Mouse (Mus musculus): ENCODE results near the gene Cdk6. TPM values are rescaled to one million over a fixed set of nuclear protein-coding genes. Genes with fewer than 3 reads are reported as not detected.
A peak's percentile ranks its signal among the peaks of the same experiment; 100 is the strongest.
"Not testable (repeated sequence)": the region's sequence is repeated elsewhere in the genome, so short reads cannot be mapped to it uniquely, and the experiment has no call there.

Cdk6 gene
- polyA plus RNA-seq, 1 experiment from 2014 or later = 51.2 TPM

DNA sequence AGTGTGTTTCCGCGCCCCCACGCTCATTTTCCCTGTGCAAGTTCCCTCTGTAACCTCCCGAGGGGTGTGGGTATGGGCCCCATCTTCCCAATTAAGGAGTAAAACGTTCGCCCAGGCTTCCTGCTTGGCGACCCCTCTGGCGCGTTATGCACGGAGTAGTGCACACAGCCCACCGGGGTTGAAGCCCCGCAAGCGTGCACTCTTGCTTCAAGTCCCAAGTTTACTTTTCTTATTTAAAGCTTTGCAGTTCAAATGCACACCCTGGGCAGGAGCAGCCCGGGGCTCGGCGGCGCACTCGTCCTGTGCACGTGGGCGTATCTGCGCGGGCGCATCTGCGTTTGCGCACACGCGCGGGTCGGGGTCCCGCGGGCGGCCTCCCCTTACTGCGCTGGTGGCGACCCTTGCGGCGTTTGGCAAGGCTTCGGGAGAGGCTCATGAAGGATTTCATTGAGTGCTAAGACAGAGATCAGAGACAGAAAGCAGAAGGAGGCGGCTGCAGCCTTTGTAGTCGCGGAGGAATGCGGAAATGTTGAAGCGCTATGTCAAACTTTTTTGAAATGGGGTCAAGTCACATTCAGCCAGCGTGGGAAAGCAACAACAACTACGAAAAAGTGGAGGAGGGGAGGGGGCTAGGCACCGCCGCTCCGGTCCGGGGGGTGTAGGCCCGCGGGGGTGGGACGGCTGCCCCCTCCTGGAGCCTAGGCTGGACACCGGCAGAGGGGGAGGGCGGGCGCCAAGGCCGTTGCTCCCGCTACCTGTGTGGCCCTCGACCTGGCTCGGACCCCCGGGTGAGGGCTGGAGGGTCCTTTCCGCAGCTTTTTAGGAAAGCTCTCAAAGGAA, 866 bp downstream of the Cdk6 start:
- peak; percentile 8 for ATAC-seq (replicated peaks; ENCODE audit: low FRiP score)
- peak; percentile 79 for DNase-seq (ENCODE audit: low spot score)
- Histone ChIP-seq H3K9ac (ENCODE audit: low read depth, low read length) (peak overlapping the region; percentile 80), H3K4me3 (ENCODE audit: low read depth, low read length) (peak overlapping the region; percentile 74), H3K4me1 (replicated peaks; ENCODE audit: control insufficient read depth, insufficient read depth, low read length) (no peaks in the 10 kb centered on the region), H3K4me2 (peak overlapping the region; percentile 90), H3K36me3 (ENCODE audit: control insufficient read depth, insufficient read depth, low read length) (peaks cover 5% of the 10 kb centered on the region; the same call in 1 of the 2 replicates), H3K27ac (ENCODE audit: low read depth, low read length) (peak overlapping the region; percentile 79), H3K27me3 (replicated peaks; ENCODE audit: control insufficient read depth, insufficient read depth, low read length) (no peaks in the 10 kb centered on the region), H3K9me3 (ENCODE audit: control insufficient read depth, low read length) (no peaks in the 10 kb centered on the region)
- under 1% methylated on average over 58 of the region's 60 CpGs for WGBS

DNA sequence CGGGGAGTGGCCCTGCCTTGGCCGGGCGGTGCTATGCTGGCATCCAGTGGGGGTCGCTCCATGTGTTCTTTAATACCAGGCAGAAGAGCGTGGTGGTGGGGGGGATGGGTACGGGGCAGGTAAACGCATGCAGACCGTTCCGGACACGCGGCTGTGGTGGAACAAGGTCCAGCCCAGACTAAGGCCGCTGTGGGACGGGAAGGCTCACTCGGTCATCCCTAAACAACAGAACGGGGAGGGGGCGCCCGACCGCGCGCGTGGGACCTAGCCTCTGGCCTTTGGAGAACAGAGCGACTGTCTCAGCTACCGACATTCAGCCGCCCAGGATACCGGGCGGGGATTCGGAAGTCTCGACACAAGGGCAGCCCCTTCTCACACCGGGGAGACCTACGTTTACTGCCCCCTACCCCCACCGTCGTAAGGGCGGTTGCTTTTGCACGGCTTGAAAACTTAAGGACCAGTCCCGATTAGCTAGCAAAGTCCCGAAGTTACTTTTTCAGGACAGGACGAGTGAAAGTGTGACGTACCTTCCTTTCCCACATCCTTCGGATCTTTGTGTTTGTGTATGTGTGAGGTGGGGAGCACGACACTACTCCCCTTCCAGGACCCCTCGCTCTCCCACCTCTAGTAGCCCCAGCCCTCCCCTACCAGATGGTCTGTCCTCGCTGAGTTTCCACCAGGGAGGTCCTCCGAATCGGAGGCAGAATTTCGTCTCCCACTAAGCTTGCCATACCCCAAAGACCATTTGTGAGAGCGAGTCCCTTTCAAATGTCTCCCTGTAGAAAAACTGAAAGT, 1.7 kb downstream of the Cdk6 start:
- peak; percentile 67 for ATAC-seq (replicated peaks; ENCODE audit: low FRiP score)
- peak overlapping the region; percentile 79 for H3K27ac ChIP-seq (ENCODE audit: low read depth, low read length)
- H3K36me3 ChIP-seq (ENCODE audit: control insufficient read depth, insufficient read depth, low read length) = peaks cover 5% of the 10 kb centered on the region; the same call in 1 of the 2 replicates
- no peaks in the 10 kb centered on the region for H3K4me1 ChIP-seq (replicated peaks; ENCODE audit: control insufficient read depth, insufficient read depth, low read length)
- WGBS = under 1% methylated on average over 46 of the region's 46 CpGs
- H3K27me3 ChIP-seq (replicated peaks; ENCODE audit: control insufficient read depth, insufficient read depth, low read length) = no peaks in the 10 kb centered on the region
- DNase-seq (ENCODE audit: low spot score) = peak; percentile 62
- H3K4me3 ChIP-seq (ENCODE audit: low read depth, low read length) = peak overlapping the region; percentile 74
- peak overlapping the region; percentile 80 for H3K9ac ChIP-seq (ENCODE audit: low read depth, low read length)
- H3K9me3 ChIP-seq (ENCODE audit: control insufficient read depth, low read length) = no peaks in the 10 kb centered on the region
- peak overlapping the region; percentile 90 for H3K4me2 ChIP-seq

DNA sequence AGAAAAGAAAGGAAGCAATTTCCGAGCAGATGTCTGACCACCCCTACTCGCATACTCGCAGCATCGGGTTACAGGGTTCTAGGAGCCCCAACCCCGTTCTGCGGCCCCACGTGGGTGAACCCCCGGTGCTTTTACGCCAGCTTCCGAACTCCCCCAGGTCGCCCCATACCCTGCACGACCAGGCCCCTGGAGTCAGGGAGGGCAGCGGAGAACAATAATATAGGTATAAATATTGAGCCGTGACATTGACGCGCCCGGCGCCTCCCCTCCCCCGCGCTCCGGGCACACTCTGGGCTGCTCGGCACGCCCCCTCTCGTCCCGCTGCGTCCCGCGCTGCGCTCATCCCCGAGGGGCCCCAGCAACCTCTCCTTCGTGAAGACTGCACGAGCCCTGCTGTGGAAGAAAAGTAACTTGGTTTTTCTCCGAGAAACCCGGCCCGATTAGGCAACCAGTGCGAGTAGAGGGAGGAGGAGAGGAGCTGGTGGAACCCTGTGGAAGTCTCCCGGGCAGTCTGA, 2.3 kb downstream of the Cdk6 start:
- WGBS = under 1% methylated on average over 37 of the region's 37 CpGs
- peak overlapping the region; percentile 79 for H3K27ac ChIP-seq (ENCODE audit: low read depth, low read length)

GRCm38 (mm10) chr5:3344081-3344631, 2.9 kb downstream of the Cdk6 start:
- DNase-seq (ENCODE audit: low spot score) (peak; percentile 82), ATAC-seq (replicated peaks; ENCODE audit: low FRiP score) (peak; percentile 72)
- under 1% methylated on average over 56 of the region's 58 CpGs for WGBS
- Histone ChIP-seq H3K9ac (ENCODE audit: low read depth, low read length) (peak overlapping the region; percentile 80), H3K27ac (ENCODE audit: low read depth, low read length) (peak overlapping the region; percentile 79), H3K4me3 (ENCODE audit: low read depth, low read length) (peak overlapping the region; percentile 74), H3K4me1 (replicated peaks; ENCODE audit: control insufficient read depth, insufficient read depth, low read length) (no peaks in the 10 kb centered on the region), H3K9me3 (ENCODE audit: control insufficient read depth, low read length) (no peaks in the 10 kb centered on the region), H3K36me3 (ENCODE audit: control insufficient read depth, insufficient read depth, low read length) (peaks cover 5% of the 10 kb centered on the region; the same call in 1 of the 2 replicates), H3K27me3 (replicated peaks; ENCODE audit: control insufficient read depth, insufficient read depth, low read length) (no peaks in the 10 kb centered on the region), H3K4me2 (peak overlapping the region; percentile 90)

More for the DNA sequence above, 2.3 kb downstream of the Cdk6 start:
- Histone ChIP-seq H3K27me3 (replicated peaks; ENCODE audit: control insufficient read depth, insufficient read depth, low read length) (no peaks in the 10 kb centered on the region), H3K4me1 (replicated peaks; ENCODE audit: control insufficient read depth, insufficient read depth, low read length) (no peaks in the 10 kb centered on the region), H3K36me3 (ENCODE audit: control insufficient read depth, insufficient read depth, low read length) (peaks cover 5% of the 10 kb centered on the region; the same call in 1 of the 2 replicates), H3K4me3 (ENCODE audit: low read depth, low read length) (peak overlapping the region; percentile 74), H3K9me3 (ENCODE audit: control insufficient read depth, low read length) (no peaks in the 10 kb centered on the region), H3K9ac (ENCODE audit: low read depth, low read length) (peak overlapping the region; percentile 80), H3K4me2 (peak overlapping the region; percentile 90)
- DNase-seq (ENCODE audit: low spot score) = peak; percentile 79
- peak; percentile 68 for ATAC-seq (replicated peaks; ENCODE audit: low FRiP score)

DNA sequence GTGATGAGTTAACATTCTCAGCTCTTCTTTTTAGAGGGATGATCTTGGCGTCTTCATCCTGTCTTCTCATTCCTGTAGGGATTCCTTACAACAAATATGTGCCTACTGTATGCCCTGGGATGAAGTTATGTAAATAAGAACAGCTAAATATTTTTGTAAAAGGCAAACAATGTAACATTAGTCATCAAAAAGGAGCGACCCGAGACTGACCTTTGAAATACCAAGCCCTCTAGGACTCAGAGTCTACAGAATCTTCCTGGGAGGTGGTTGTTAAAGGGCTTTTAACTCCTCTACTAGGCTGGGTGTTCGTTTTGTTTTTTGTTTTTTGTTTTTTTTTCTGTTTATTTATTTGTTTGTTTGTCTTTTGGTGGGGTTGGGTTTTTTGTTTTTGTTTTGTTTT, 4.3 kb downstream of the Cdk6 start:
- H3K4me3 ChIP-seq (ENCODE audit: low read depth, low read length); H3K9me3 ChIP-seq (ENCODE audit: control insufficient read depth, low read length); H3K9ac ChIP-seq (ENCODE audit: low read depth, low read length); H3K4me2 ChIP-seq; ATAC-seq (replicated peaks; ENCODE audit: low FRiP score); H3K27me3 ChIP-seq (replicated peaks; ENCODE audit: control insufficient read depth, insufficient read depth, low read length); DNase-seq (ENCODE audit: low spot score); H3K27ac ChIP-seq (ENCODE audit: low read depth, low read length); H3K36me3 ChIP-seq (ENCODE audit: control insufficient read depth, insufficient read depth, low read length); H3K4me1 ChIP-seq (replicated peaks; ENCODE audit: control insufficient read depth, insufficient read depth, low read length): not testable (repeated sequence)
- WGBS = 73% methylated on average over 4 of the region's 4 CpGs

DNA sequence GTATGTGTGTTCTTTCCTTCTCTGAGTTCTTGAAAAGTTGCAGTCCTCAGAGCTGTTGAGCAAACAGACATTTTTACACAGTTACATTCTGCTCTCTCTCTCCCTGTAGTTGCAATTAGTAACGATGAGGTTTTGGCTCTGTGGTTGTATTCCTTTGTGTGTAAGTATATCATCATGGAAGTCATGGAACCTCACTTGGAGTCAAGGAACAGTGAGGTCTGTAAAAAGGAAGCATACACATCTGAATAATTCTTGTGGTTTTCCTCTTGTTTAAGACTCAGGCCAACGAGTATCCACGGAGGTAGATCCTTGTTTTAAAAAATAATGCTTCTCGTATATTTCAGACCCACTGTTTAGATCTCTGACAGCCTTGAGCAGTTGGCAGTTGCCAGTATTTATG, 8.1 kb downstream of the Cdk6 start:
- 60% methylated on average over 4 of the region's 4 CpGs for WGBS
- not testable (repeated sequence) for DNase-seq (ENCODE audit: low spot score); ATAC-seq (replicated peaks; ENCODE audit: low FRiP score); H3K9ac ChIP-seq (ENCODE audit: low read depth, low read length); H3K27ac ChIP-seq (ENCODE audit: low read depth, low read length); H3K4me2 ChIP-seq; H3K4me3 ChIP-seq (ENCODE audit: low read depth, low read length); H3K9me3 ChIP-seq (ENCODE audit: control insufficient read depth, low read length); H3K27me3 ChIP-seq (replicated peaks; ENCODE audit: control insufficient read depth, insufficient read depth, low read length); H3K36me3 ChIP-seq (ENCODE audit: control insufficient read depth, insufficient read depth, low read length); H3K4me1 ChIP-seq (replicated peaks; ENCODE audit: control insufficient read depth, insufficient read depth, low read length)

DNA sequence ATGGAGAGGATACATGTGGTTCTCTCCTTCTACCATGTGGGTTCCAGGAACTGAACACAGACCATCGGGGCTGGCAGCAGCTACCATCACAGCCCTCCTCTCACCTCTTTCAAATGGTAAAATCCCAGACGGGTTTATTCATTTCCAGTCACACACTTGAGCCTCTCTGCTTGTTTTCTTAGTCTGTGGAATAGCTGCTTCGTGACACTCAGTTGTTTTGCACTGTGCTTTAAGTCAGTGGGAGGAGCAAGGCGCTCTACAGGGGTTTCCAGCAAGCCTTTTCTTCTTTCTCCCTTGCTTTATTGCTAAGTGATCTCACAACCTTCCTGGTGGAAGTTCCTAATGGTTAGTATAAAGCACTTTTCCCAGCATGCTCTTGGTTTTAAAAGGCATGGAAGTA, 10.6 kb downstream of the Cdk6 start:
- not testable (repeated sequence) for H3K9me3 ChIP-seq (ENCODE audit: control insufficient read depth, low read length); H3K4me3 ChIP-seq (ENCODE audit: low read depth, low read length); H3K9ac ChIP-seq (ENCODE audit: low read depth, low read length); ATAC-seq (replicated peaks; ENCODE audit: low FRiP score); H3K4me1 ChIP-seq (replicated peaks; ENCODE audit: control insufficient read depth, insufficient read depth, low read length); H3K27ac ChIP-seq (ENCODE audit: low read depth, low read length); H3K27me3 ChIP-seq (replicated peaks; ENCODE audit: control insufficient read depth, insufficient read depth, low read length); H3K4me2 ChIP-seq; H3K36me3 ChIP-seq (ENCODE audit: control insufficient read depth, insufficient read depth, low read length)
- 73% methylated on average over 4 of the region's 4 CpGs for WGBS
- peak; percentile 25 for DNase-seq (ENCODE audit: low spot score)

GRCm38 (mm10) chr5:3352314-3352713, 11.0 kb downstream of the Cdk6 start:
- Histone ChIP-seq H3K27me3 (replicated peaks; ENCODE audit: control insufficient read depth, insufficient read depth, low read length) (no peaks in the 10 kb centered on the region), H3K9ac (ENCODE audit: low read depth, low read length) (no peak overlapping the region), H3K36me3 (ENCODE audit: control insufficient read depth, insufficient read depth, low read length) (no peaks in the 10 kb centered on the region), H3K4me1 (replicated peaks; ENCODE audit: control insufficient read depth, insufficient read depth, low read length) (peaks cover 7% of the 10 kb centered on the region; the same call in 1 of the 2 replicates), H3K27ac (ENCODE audit: low read depth, low read length) (no peak overlapping the region), H3K4me2 (no peak overlapping the region), H3K9me3 (ENCODE audit: control insufficient read depth, low read length) (no peaks in the 10 kb centered on the region), H3K4me3 (ENCODE audit: low read depth, low read length) (no peak overlapping the region)
- WGBS = 86% methylated on average over 3 of the region's 3 CpGs
- DNase-seq (ENCODE audit: low spot score) = peak; percentile 14
- ATAC-seq (replicated peaks; ENCODE audit: low FRiP score) = no peak

All from liver, embryonic 11.5 days (tissue).